Mouse (Mus musculus) A20 (cell line): ENCODE results near the gene Gcnt4.

Source experiments
- DNase-seq: peaks from one replicate; pipeline ENCODE4 v3.0.0-alpha.2; 2011; ENCODE audit warnings: low read depth, low spot score

Gene Gcnt4

GRCm38 (mm10) chr13:96990561-96991265 is 66.2 kb downstream of the Gcnt4 start:
- DNase-seq, result no peak

GRCm38 (mm10) chr13:96993291-96993989 is 69.0 kb downstream of the Gcnt4 start:
- no peak for DNase-seq

- DNase-seq, result no peak
Observed at GRCm38 (mm10) chr13:96995243-96995642, 70.8 kb downstream of the Gcnt4 start.

- no peak for DNase-seq
Observed at GRCm38 (mm10) chr13:96997080-96997479, 72.6 kb downstream of the Gcnt4 start.
